In the genomic region with DNA sequence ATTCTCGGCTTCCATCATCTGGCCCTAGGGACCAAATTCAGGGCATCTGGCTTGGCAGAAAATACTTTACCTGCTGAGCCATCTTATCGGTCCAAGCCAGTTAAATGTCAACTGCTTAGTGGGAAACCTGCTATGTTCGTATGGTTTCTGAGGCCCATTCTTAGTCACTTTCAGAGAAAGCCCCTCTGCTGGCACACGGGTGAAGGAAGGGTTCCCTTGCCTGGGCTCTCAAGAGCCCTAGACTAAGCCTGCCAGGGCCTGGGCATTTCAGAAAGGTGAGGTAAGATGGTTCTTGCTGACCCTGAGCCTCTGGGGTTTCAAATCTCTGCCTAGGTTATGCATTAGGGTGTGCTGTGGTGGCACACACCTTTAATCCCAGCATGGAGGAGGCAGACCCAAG, we compare ENCODE assay signal across 19 mouse cellular contexts. TPM values are rescaled to one million over a fixed set of nuclear protein-coding genes. Genes with fewer than 3 reads are reported as not detected.
A peak's percentile ranks its signal among the peaks of the same experiment; 100 is the strongest.
DNase-seq lines count a peak whose midpoint lies in the region; ATAC-seq and TF ChIP-seq lines count a peak whose summit lies in the region.
"Had no signal": no experiment of that assay in that cellular context is flagged by ENCODE, and none has a peak within 500 bp of the region (broad histone marks: within the 10 kb centered on the region; RNA-seq: fewer than 3 reads in every experiment).

No protein-coding gene starts in this region.

- no peak for DNase-seq in heart, embryonic 10.5 days (ENCODE audit: low spot score)
- no peak for DNase-seq in heart, postnatal 25 days (ENCODE audit: low spot score)
- no peak for DNase-seq in layer of hippocampus, adult 2 months (ENCODE audit: low spot score in 2 of 2)
- no peak for DNase-seq in layer of hippocampus, adult 9-10 months (ENCODE audit: low spot score)
- no peak for DNase-seq in gastrocnemius, postnatal 4 days (ENCODE audit: low spot score in 2 of 2)
- no peak for DNase-seq in adrenal gland, postnatal 10 days
- DNase-seq: cerebellum, adult 11 months; kidney, postnatal 14 days; liver, embryonic 13.5 days; right cerebral cortex, postnatal 25 days; thymus, postnatal 36 days had no signal

- ATAC-seq in embryonic facial prominence, embryonic 15.5 days (ENCODE audit: insufficient number of reproducible peaks, low FRiP score, low TSS enrichment, low read depth) = no peak
- ATAC-seq in limb, embryonic 15.5 days (ENCODE audit: insufficient number of reproducible peaks, low FRiP score, low TSS enrichment, low read depth) = no peak

- peaks cover 49% of the 10 kb centered on the region for H3K4me1 ChIP-seq in heart, embryonic 10.5 days
- H3K4me1 ChIP-seq in embryonic facial prominence, embryonic 15.5 days = peaks cover 28% of the 10 kb centered on the region
- H3K4me1 ChIP-seq in limb, embryonic 15.5 days = peaks cover 37% of the 10 kb centered on the region

- H3K9me3 ChIP-seq in heart, embryonic 10.5 days = no peaks in the 10 kb centered on the region
- no peaks in the 10 kb centered on the region for H3K9me3 ChIP-seq in embryonic facial prominence, embryonic 15.5 days (replicated peaks)
- no peaks in the 10 kb centered on the region for H3K9me3 ChIP-seq in limb, embryonic 15.5 days
- H3K9me3 ChIP-seq: G1E; hindbrain, embryonic 12.5 days; liver, embryonic 13.5 days had no signal

- no peak for TF ChIP-seq CTCF in layer of hippocampus, adult 2 months (conservative IDR thresholded peaks at IDR 0.05)

- 91% methylated on average over 4 of the region's 4 CpGs for WGBS in heart, embryonic 10.5 days
- 83% methylated on average over 4 of the region's 4 CpGs for WGBS in embryonic facial prominence, embryonic 15.5 days
- 89% methylated on average over 4 of the region's 4 CpGs for WGBS in limb, embryonic 15.5 days

- intact Hi-C loops in heart, postnatal 25 days (cut with DNase I) = loop anchor here (10.0 kb wide), 1 partner anchor 449 kb away; no protein-coding TSS in a partner anchor

- peak overlapping the region; percentile 55 for H3K4me2 ChIP-seq in embryonic facial prominence, embryonic 15.5 days (replicated peaks)
- no peak overlapping the region for H3K4me2 ChIP-seq in limb, embryonic 15.5 days

- peak overlapping the region; percentile 94 for H3K27ac ChIP-seq in heart, embryonic 10.5 days
- peak overlapping the region; percentile 91; the same call in 1 of the 2 replicates for H3K27ac ChIP-seq in layer of hippocampus, adult 2 months
- H3K27ac ChIP-seq in embryonic facial prominence, embryonic 15.5 days (replicated peaks) = peak overlapping the region; percentile 96
- peak overlapping the region; percentile 95 for H3K27ac ChIP-seq in limb, embryonic 15.5 days

- H3K4me3 ChIP-seq in heart, embryonic 10.5 days = no peak overlapping the region
- no peak overlapping the region for H3K4me3 ChIP-seq in layer of hippocampus, adult 2 months
- no peak overlapping the region for H3K4me3 ChIP-seq in embryonic facial prominence, embryonic 15.5 days (replicated peaks)
- H3K4me3 ChIP-seq in limb, embryonic 15.5 days = no peak overlapping the region

- H3K9ac ChIP-seq in embryonic facial prominence, embryonic 15.5 days = no peak overlapping the region
- no peak overlapping the region for H3K9ac ChIP-seq in limb, embryonic 15.5 days

- H3K27me3 ChIP-seq in heart, embryonic 10.5 days (ENCODE audit: insufficient read depth, poor library complexity, severe bottlenecking) = no peaks in the 10 kb centered on the region
- H3K27me3 ChIP-seq in embryonic facial prominence, embryonic 15.5 days = no peaks in the 10 kb centered on the region
- H3K27me3 ChIP-seq in limb, embryonic 15.5 days = no peaks in the 10 kb centered on the region

- H3K36me3 ChIP-seq in heart, embryonic 10.5 days = peaks cover 72% of the 10 kb centered on the region
- H3K36me3 ChIP-seq in embryonic facial prominence, embryonic 15.5 days = peaks cover 49% of the 10 kb centered on the region
- H3K36me3 ChIP-seq in limb, embryonic 15.5 days = peaks cover 54% of the 10 kb centered on the region

RNA-seq across cellular contexts. Expression of a gene that starts 1.1 kb away (rescaled TPM):
- polyA plus RNA-seq in heart, embryonic 10.5 days (2016; fragmentation: Nextera tagmentation; extraction: Ambion mirVana) = 144 and 202 TPM in 2 replicates
- total RNA-seq in heart, postnatal 25 days (2021) = 10 to 100 TPM; 19.6 to 22.5 TPM
- total RNA-seq in layer of hippocampus, adult 2 months (2021) = 10 to 100 TPM; 12.1 to 13.9 TPM
- polyA plus RNA-seq in embryonic facial prominence, embryonic 15.5 days (2015; fragmentation: Nextera tagmentation; extraction: Ambion mirVana) = 86.1 and 86.5 TPM in 2 replicates
- polyA plus RNA-seq in limb, embryonic 15.5 days (2015; fragmentation: Nextera tagmentation; extraction: Ambion mirVana) = 58.2 and 72.5 TPM in 2 replicates
- 10 to 100 TPM; 47.0 to 48.0 TPM for total RNA-seq in gastrocnemius, postnatal 4 days (2021)
- 10 to 100 TPM; 28.6 to 32.5 TPM for total RNA-seq in adrenal gland, postnatal 10 days (2021)
- total RNA-seq: monocyte, adult 5-6 weeks had no signal

RNA-seq across cellular contexts. Expression of a gene that starts 7.7 kb away (rescaled TPM):
- 7.1 and 7.2 TPM in 2 replicates for polyA plus RNA-seq in heart, embryonic 10.5 days (2016; fragmentation: Nextera tagmentation; extraction: Ambion mirVana)
- 1 to 10 TPM; 3.3 to 3.4 TPM for total RNA-seq in heart, postnatal 25 days (2021)
- 1 to 10 TPM; 3.5 to 4.0 TPM for total RNA-seq in layer of hippocampus, adult 2 months (2021)
- polyA plus RNA-seq in embryonic facial prominence, embryonic 15.5 days (2015; fragmentation: Nextera tagmentation; extraction: Ambion mirVana) = 7.8 and 9.1 TPM in 2 replicates
- polyA plus RNA-seq in limb, embryonic 15.5 days (2015; fragmentation: Nextera tagmentation; extraction: Ambion mirVana) = 7.4 and 9.1 TPM in 2 replicates
- total RNA-seq in gastrocnemius, postnatal 4 days (2021) = 1 to 10 TPM; 4.6 to 5.5 TPM
- 1 to 10 TPM; 6.5 to 6.6 TPM for total RNA-seq in adrenal gland, postnatal 10 days (2021)

RNA-seq across cellular contexts. Expression of a gene that starts 8.4 kb away (rescaled TPM):
- 16.6 and 17.5 TPM in 2 replicates for polyA plus RNA-seq in heart, embryonic 10.5 days (2016; fragmentation: Nextera tagmentation; extraction: Ambion mirVana)
- total RNA-seq in heart, postnatal 25 days (2021) = 1 to 10 TPM; 6.8 to 7.2 TPM
- 10 to 100 TPM; 10.9 to 12.6 TPM for total RNA-seq in layer of hippocampus, adult 2 months (2021)
- polyA plus RNA-seq in embryonic facial prominence, embryonic 15.5 days (2015; fragmentation: Nextera tagmentation; extraction: Ambion mirVana) = 19.4 and 19.6 TPM in 2 replicates
- polyA plus RNA-seq in limb, embryonic 15.5 days (2015; fragmentation: Nextera tagmentation; extraction: Ambion mirVana) = 16.8 and 18.4 TPM in 2 replicates
- 10 to 100 TPM; 12.9 TPM for total RNA-seq in gastrocnemius, postnatal 4 days (2021)
- total RNA-seq in adrenal gland, postnatal 10 days (2021) = 10 to 100 TPM; 17.0 to 18.8 TPM

RNA-seq across cellular contexts. Expression of a gene that starts 19.9 kb away (rescaled TPM):
- polyA plus RNA-seq in heart, embryonic 10.5 days (2016; fragmentation: Nextera tagmentation; extraction: Ambion mirVana) = 0.37 and 0.48 TPM in 2 replicates
- not detected for total RNA-seq in heart, postnatal 25 days (2021)
- total RNA-seq in layer of hippocampus, adult 2 months (2021) = not detected
- polyA plus RNA-seq in embryonic facial prominence, embryonic 15.5 days (2015; fragmentation: Nextera tagmentation; extraction: Ambion mirVana) = not detected in 2 replicates
- not detected in 2 replicates for polyA plus RNA-seq in limb, embryonic 15.5 days (2015; fragmentation: Nextera tagmentation; extraction: Ambion mirVana)
- total RNA-seq in gastrocnemius, postnatal 4 days (2021) = not detected
- under 1 TPM in 1 of 2 experiments, not detected in 1; 0.27 TPM for total RNA-seq in adrenal gland, postnatal 10 days (2021)
- total RNA-seq: left cerebral cortex, adult 8-10 months; megakaryocyte, adult 5-6 weeks; monocyte, adult 5-6 weeks had no signal
- polyA plus RNA-seq: C2C12; hindbrain, embryonic 12.5 days had no signal

RNA-seq across cellular contexts. Expression of a gene that starts 39.4 kb away (rescaled TPM):
- 258 and 459 TPM in 2 replicates for polyA plus RNA-seq in heart, embryonic 10.5 days (2016; fragmentation: Nextera tagmentation; extraction: Ambion mirVana)
- total RNA-seq in heart, postnatal 25 days (2021) = 1,000 to 10,000 TPM; 2,394 to 2,415 TPM
- total RNA-seq in layer of hippocampus, adult 2 months (2021) = 1 to 10 TPM; 1.4 to 2.5 TPM
- 51.6 and 67.7 TPM in 2 replicates for polyA plus RNA-seq in embryonic facial prominence, embryonic 15.5 days (2015; fragmentation: Nextera tagmentation; extraction: Ambion mirVana)
- polyA plus RNA-seq in limb, embryonic 15.5 days (2015; fragmentation: Nextera tagmentation; extraction: Ambion mirVana) = 39.0 and 132 TPM in 2 replicates
- 100 to 1,000 TPM; 677 to 707 TPM for total RNA-seq in gastrocnemius, postnatal 4 days (2021)
- 100 to 1,000 TPM in 1 of 2 experiments, 10 to 100 TPM in 1; 25.0 to 167 TPM for total RNA-seq in adrenal gland, postnatal 10 days (2021)
